Mouse (Mus musculus) testis, adult 2 months (tissue): Measurements from ENCODE around the gene Clec2h. TPM values are rescaled to one million over a fixed set of nuclear protein-coding genes. Genes with fewer than 3 reads are reported as not detected.

Source experiments
- H3K27ac ChIP-seq: fragments of 200-500 bp; 2 replicates; pipeline ENCODE4 v1.5.1; 2012; ENCODE audit warnings: low read depth, low read length; ENCODE audit not compliant: control insufficient read depth, insufficient read depth
- H3K27me3 ChIP-seq: fragments of 200-500 bp; 2 replicates; pipeline ENCODE4 v1.6.1; 2012; ENCODE audit warnings: mild to moderate bottlenecking, low read length, moderate library complexity; ENCODE audit not compliant: control insufficient read depth, insufficient read depth
- H3K36me3 ChIP-seq: fragments of 200-500 bp; 2 replicates; pipeline ENCODE4 v1.6.1; 2012; ENCODE audit warnings: mild to moderate bottlenecking, low read length; ENCODE audit not compliant: control insufficient read depth, insufficient read depth
- H3K4me1 ChIP-seq: fragments of 200-500 bp; 2 replicates; pipeline ENCODE4 v1.6.1; 2012; ENCODE audit warnings: low read length; ENCODE audit not compliant: control insufficient read depth, insufficient read depth
- H3K4me3 ChIP-seq: fragments of 200-500 bp; 2 replicates; pipeline ENCODE4 v1.5.1; 2012; ENCODE audit warnings: low read depth, mild to moderate bottlenecking, low read length, moderate library complexity, mixed read lengths; ENCODE audit not compliant: control insufficient read depth
- CTCF ChIP-seq: fragments of 200-500 bp; IDR thresholded peaks from 2 replicates; pipeline ENCODE4 v1.5.1; 2012; ENCODE audit warnings: low read depth, mild to moderate bottlenecking, inconsistent platforms, low read length, moderate library complexity; ENCODE audit not compliant: control insufficient read depth, insufficient read depth, insufficient replicate concordance
- POLR2A ChIP-seq: fragments of 200-500 bp; IDR thresholded peaks from 2 replicates; pipeline ENCODE4 v1.6.1; 2012; ENCODE audit warnings: low read depth, mild to moderate bottlenecking, inconsistent platforms, low read length, moderate library complexity; ENCODE audit not compliant: control insufficient read depth
- polyA plus RNA-seq: library from polyadenylated mRNA; depleted of rRNA; stranded (reverse); fragments of >200 nt; gene quantifications from 2 replicates; pipeline ENCODE4 v1.2.3, GENCODE M21; 2012; rRNA removed

Clec2h gene
- polyA plus RNA-seq, 1 experiment: 0.10 TPM

DNA sequence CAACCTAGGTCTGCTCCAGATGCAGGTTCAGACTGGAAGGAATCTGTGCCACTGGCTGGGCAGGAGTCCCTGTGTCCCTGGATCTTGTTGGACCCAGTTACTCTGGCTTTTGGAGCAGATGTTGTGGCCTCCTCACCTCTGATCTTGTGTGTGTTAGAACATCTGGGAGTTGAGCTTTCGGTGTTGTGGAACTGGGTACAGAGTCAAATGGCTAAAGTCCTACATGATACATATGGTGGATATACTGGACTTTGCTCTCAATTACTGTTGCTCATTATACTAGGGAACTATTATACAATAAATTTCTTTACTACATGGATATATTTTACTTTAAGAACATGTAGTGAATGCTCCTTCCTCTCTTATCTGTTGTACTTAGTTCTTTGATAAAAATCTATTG, 936 bp upstream of the Clec2h start:
- H3K27ac ChIP-seq: no peak overlapping the region
- no peak for TF ChIP-seq CTCF
- TF ChIP-seq POLR2A: no peak
- H3K36me3 ChIP-seq: no peaks in the 10 kb centered on the region
- no peak overlapping the region for H3K4me3 ChIP-seq
- no peaks in the 10 kb centered on the region for H3K27me3 ChIP-seq
- H3K4me1 ChIP-seq: no peaks in the 10 kb centered on the region

DNA sequence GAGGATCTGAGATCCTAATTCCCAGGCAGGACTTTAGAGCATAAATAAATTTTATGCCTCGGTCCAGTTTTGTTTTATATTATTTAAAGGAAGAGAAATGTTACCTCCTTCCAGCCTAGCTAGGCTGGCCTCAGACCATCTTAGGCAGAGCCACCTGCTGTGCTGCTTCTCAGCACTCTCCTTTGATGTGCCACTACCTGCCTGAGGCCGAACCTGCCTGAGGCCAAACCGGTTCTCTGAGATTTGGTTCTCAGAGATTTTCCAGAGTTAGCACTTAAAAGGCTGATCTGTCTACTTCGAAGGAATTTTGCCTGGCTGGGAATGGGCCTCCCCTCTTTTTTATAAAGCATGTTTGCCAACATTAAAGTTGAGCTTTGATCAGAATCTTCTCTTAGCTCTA, 7.8 kb downstream of the Clec2h start:
- Histone ChIP-seq H3K36me3 (no peaks in the 10 kb centered on the region), H3K27ac (no peak overlapping the region), H3K27me3 (no peaks in the 10 kb centered on the region), H3K4me1 (no peaks in the 10 kb centered on the region), H3K4me3 (no peak overlapping the region)
- no peak for TF ChIP-seq CTCF
- TF ChIP-seq POLR2A: no peak

DNA sequence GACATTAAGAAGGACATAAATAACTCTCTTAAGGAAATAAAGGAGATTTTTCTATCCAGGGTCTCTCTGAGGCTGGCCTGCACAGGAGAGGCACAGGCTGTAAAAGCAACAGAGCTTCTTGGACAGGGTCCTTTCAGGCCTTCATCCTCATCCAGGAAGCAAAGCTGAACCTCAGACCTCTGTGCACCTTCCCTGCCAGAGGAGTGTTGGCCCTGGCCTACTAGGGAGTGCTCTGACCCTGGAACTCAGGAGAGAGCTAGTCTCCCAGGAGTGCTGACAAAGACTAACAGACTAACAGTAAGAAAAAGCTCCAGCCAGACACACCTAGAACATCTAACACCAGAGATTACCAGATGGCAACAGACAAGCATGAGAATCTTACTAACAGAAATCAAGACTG, 17.4 kb downstream of the Clec2h start:
- Histone ChIP-seq H3K27ac (no peak overlapping the region), H3K4me3 (no peak overlapping the region), H3K36me3 (no peaks in the 10 kb centered on the region), H3K4me1 (no peaks in the 10 kb centered on the region), H3K27me3 (no peaks in the 10 kb centered on the region)
- TF ChIP-seq CTCF (no peak), POLR2A (no peak)

DNA sequence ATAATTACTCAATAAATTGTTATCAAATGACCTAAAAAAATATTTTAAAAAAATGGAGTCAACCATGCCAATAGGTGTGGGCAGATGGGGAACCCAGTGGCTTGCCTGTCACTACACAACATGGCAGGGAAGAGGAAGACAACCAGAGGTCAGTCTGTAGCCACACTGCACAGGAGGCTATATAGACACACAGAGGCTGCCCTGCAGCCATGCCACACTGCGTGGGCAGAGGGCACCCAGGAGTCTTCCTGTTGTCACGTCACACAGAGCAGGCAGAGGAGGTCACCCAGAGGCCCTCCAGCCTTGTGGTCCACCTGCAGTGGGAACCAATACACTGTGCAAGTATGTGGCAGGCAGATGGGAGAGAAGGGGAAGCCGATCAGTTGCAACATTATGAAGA, 39.5 kb downstream of the Clec2h start:
- no peaks in the 10 kb centered on the region for H3K27me3 ChIP-seq
- no peaks in the 10 kb centered on the region for H3K4me1 ChIP-seq
- TF ChIP-seq CTCF (no peak), POLR2A (no peak)
- H3K36me3 ChIP-seq: no peaks in the 10 kb centered on the region
- no peak overlapping the region for H3K4me3 ChIP-seq
- no peak overlapping the region for H3K27ac ChIP-seq

DNA sequence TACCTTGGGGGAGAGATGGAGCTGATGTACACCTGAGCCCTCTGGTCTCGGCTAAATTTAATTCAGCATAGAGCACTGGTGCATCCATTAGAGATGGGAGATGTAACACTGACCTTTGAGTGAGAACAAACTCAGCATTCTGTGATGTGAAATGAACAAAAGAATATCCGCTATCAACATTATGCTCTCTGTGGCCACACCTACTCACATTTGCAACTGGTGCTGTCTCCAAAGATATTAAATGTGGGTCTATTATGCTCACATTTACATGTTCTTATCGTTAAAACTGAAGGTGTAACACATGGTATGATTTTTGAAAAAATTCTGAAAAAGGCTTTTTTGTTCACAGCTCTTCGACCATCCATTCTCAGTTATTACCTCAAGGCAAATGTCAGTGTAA, 60.8 kb downstream of the Clec2h start, which contains the start of gene Klrb1:
Gene Klrb1 (minus strand): TSS at position 101 of the 400 bp plus-strand sequence.
- H3K4me3 ChIP-seq: no peak within 1 kb of the TSS
- TF ChIP-seq POLR2A: no peak
- no peak for TF ChIP-seq CTCF
- no peaks in the 10 kb centered on the region for H3K36me3 ChIP-seq
- H3K27ac ChIP-seq: no peak within 1 kb of the TSS
- no peaks in the 10 kb centered on the region for H3K4me1 ChIP-seq
- no peaks in the 10 kb centered on the region for H3K27me3 ChIP-seq

Other genes with a start within 250 kb of the Clec2h start
- 13.8 and 15.7 TPM in 2 replicates for gene Itfg2, start 237.5 kb upstream of the Clec2h start, polyA plus RNA-seq
- gene Fkbp4, start 223.7 kb upstream of the Clec2h start, polyA plus RNA-seq: 342 and 357 TPM in 2 replicates
- gene Pzp, start 135.7 kb upstream of the Clec2h start, polyA plus RNA-seq: 0.45 and 2.0 TPM in 2 replicates
- 0.17 and 0.87 TPM in 2 replicates for gene A2ml1, start 80.8 kb upstream of the Clec2h start, polyA plus RNA-seq
- gene Klrb1a, start 38.9 kb upstream of the Clec2h start, polyA plus RNA-seq: 0.19 TPM in 1 of 2 replicates, not detected in the other
- gene Klrb1, start 60.7 kb downstream of the Clec2h start, polyA plus RNA-seq: 19.1 and 37.2 TPM in 2 replicates
- 0.25 TPM in 1 of 2 replicates, not detected in the other for gene Klrb1c, start 126.8 kb downstream of the Clec2h start, polyA plus RNA-seq
- gene Gm44511, start 163.9 kb downstream of the Clec2h start, polyA plus RNA-seq: not detected in 2 replicates
- gene Klrb1b, start 163.9 kb downstream of the Clec2h start, polyA plus RNA-seq: not detected in 2 replicates
- 0.07 TPM in 1 of 2 replicates, not detected in the other for gene Clec2i, start 225.2 kb downstream of the Clec2h start, polyA plus RNA-seq
- gene BC035044, start 228.7 kb downstream of the Clec2h start, polyA plus RNA-seq: 0.08 and 0.09 TPM in 2 replicates